Mouse (Mus musculus) embryonic fibroblast, embryonic 13.5 days (primary cell): ENCODE measurements at regions not wholly inside any gene's neighbourhood (a gene's known extent, or its start where the extent isn't known, plus 50 kb on each side); places are given as distances from the start of the nearest gene placed in this dataset.

Experiments used
- CTCF ChIP-seq: IDR thresholded peaks from 2 replicates; pipeline ENCODE4 v1.5.1; 2011; ENCODE audit warnings: mild to moderate bottlenecking, control low read depth, low read length, moderate library complexity, borderline replicate concordance; ENCODE audit not compliant: insufficient read depth
- POLR2A ChIP-seq: IDR thresholded peaks from 2 replicates; pipeline ENCODE4 v1.6.1; 2011; ENCODE audit warnings: low read depth, mild to moderate bottlenecking, control low read depth, low read length, moderate library complexity

GRCm38 (mm10) chr14:33712458-33712857 is 123.5 kb downstream of the Ptpn20 start:
- TF ChIP-seq CTCF, result no peak
- no peak for TF ChIP-seq POLR2A
